Mouse (Mus musculus): ENCODE results near the gene Kcnip1.
A peak's percentile ranks its signal among the peaks of the same experiment; 100 is the strongest.

Kcnip1 gene

GRCm38 (mm10) chr11:33660016-33660913, 332.7 kb downstream of the Kcnip1 start:
- DNase-seq (ENCODE audit: low spot score): no peak

- DNase-seq (ENCODE audit: low spot score): no peak
Measured at GRCm38 (mm10) chr11:33655861-33656593, 336.9 kb downstream of the Kcnip1 start.

- no peak for DNase-seq (ENCODE audit: low spot score)
Measured at GRCm38 (mm10) chr11:33655221-33655620, 337.7 kb downstream of the Kcnip1 start.

GRCm38 (mm10) chr11:33654485-33654884, 338.5 kb downstream of the Kcnip1 start:
- no peak for DNase-seq (ENCODE audit: low spot score)

GRCm38 (mm10) chr11:33649358-33649757, 343.6 kb downstream of the Kcnip1 start:
- no peak for DNase-seq (ENCODE audit: low spot score)

- DNase-seq (ENCODE audit: low spot score): no peak
Measured at GRCm38 (mm10) chr11:33637107-33637506, 355.8 kb downstream of the Kcnip1 start.

- peak; percentile 5 for DNase-seq (ENCODE audit: low spot score)
Measured at GRCm38 (mm10) chr11:33627136-33627742, 365.7 kb downstream of the Kcnip1 start.

GRCm38 (mm10) chr11:33614218-33614617, 378.7 kb downstream of the Kcnip1 start:
- peak; percentile 74 for DNase-seq (ENCODE audit: low spot score)

GRCm38 (mm10) chr11:33607784-33608183, 385.2 kb downstream of the Kcnip1 start:
- no peak for DNase-seq (ENCODE audit: low spot score)

- no peak for DNase-seq (ENCODE audit: low spot score)
Measured at GRCm38 (mm10) chr11:33603174-33603573, 389.8 kb downstream of the Kcnip1 start.

GRCm38 (mm10) chr11:33598986-33599385, 394.0 kb downstream of the Kcnip1 start, which contains the start of gene D130052B06Rik:
D130052B06Rik (plus strand) TSS chr11:33599302.
- no peak for DNase-seq (ENCODE audit: low spot score)

GRCm38 (mm10) chr11:33596655-33597054, 396.3 kb downstream of the Kcnip1 start:
- DNase-seq (ENCODE audit: low spot score): no peak

GRCm38 (mm10) chr11:33592826-33593225, 400.1 kb downstream of the Kcnip1 start:
- DNase-seq (ENCODE audit: low spot score): no peak

GRCm38 (mm10) chr11:33590771-33591170, 402.2 kb downstream of the Kcnip1 start:
- no peak for DNase-seq (ENCODE audit: low spot score)

- no peak for DNase-seq (ENCODE audit: low spot score)
Measured at GRCm38 (mm10) chr11:33586614-33587013, 406.3 kb downstream of the Kcnip1 start.

GRCm38 (mm10) chr11:33579621-33580020, 413.3 kb downstream of the Kcnip1 start:
- DNase-seq (ENCODE audit: low spot score): no peak

Measured in layer of hippocampus, adult 11-12 months (tissue).